Mouse (Mus musculus): ENCODE measurements around the gene 5730507C01Rik.
A peak's percentile ranks its signal among the peaks of the same experiment; 100 is the strongest.

The 5730507C01Rik gene

GRCm38 (mm10) chr12:18514171-18514570, at the start of gene 5730507C01Rik:
Gene 5730507C01Rik (plus strand): TSS chr12:18514510.
- DNase-seq = peak; percentile 74

- DNase-seq = peak; percentile 4
These were observed 306 bp downstream of the 5730507C01Rik start for GRCm38 (mm10) chr12:18514616-18515015.

DNA sequence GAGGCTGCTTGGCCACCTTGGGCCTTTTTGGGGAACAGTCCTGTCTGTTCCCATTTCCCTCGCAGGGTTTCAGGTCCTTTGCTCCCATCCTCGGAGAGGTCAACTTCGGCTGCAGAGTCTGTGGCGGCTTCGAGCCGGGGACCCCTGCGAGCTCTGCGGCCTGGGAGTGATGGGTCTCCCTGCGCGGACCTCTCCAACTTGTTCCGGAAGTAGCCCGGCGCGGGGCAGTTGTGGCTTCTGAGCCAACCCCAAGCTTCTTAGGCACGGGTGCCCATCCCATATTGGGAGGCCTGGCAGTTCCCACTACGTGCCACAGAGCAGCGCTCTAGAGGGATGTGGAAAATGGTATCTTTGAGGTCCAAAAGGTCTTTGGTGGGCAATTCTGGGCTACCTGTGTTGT, 767 bp downstream of the 5730507C01Rik start:
- DNase-seq = peak; percentile 2
